Mouse (Mus musculus) erythroblast, embryonic 14.5 days (primary cell): ENCODE measurements around the gene B4galt5.

Experiments
- GATA1 ChIP-seq: IDR thresholded peaks from 2 replicates; pipeline ENCODE4 v1.6.1; 2012; ENCODE audit warnings: low read length, inconsistent platforms, mixed read lengths
- TAL1 ChIP-seq: IDR thresholded peaks from 3 replicates; pipeline ENCODE4 v1.6.1; 2012; ENCODE audit warnings: low read length, inconsistent platforms, mixed read lengths

DNA sequence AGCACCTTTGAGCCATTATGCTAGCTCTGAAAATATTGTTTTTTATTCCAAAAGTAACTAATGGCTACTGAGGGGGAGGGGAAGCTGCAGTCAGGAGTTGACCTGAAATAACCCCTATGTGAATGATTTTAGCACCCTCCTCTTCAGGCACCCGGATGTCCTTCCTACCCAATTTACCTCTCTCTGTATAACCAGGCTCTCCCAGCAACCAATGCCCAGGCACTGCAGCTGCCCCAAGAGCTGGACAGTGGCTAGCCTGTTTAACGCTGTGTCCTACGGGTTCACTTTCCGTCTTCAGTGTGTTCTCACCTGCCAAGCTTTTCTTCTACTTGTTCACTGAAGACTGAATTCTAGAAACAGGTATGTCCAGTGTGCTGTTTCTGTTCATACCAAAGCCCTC, 14.7 kb downstream of the B4galt5 start:
- no peak for TF ChIP-seq GATA1
- no peak for TF ChIP-seq TAL1
